Mouse (Mus musculus) urinary bladder, adult 18-20 months (tissue): ENCODE data around the gene Hps1.

ENCODE experiments used
- DNase-seq, 2 experiments: peaks; one replicate each; pipeline ENCODE4 v3.0.0; 2022; ENCODE audit warnings: low spot score in 2 of 2, mixed read lengths in 2 of 2

Gene Hps1

DNA sequence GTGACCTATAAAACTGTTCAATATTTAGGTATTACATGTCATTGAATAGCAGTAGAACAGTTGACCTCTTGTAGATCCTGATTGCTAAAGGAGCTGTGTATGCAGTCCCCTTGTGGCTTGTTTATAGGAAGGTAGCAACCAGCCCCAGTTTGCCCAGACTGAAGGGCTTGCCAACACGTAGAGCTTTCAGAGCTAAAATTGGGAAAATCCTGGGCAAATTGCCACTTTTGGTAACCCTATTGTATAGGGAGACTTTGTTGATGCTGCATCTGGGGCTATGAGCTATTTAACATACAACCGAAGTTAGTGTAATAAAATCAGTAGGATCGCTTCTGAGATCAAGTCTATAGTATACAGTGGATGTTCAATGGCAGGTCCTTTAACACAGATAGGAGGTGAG is 61.7 kb downstream of the Hps1 start:
- DNase-seq: no peak

DNA sequence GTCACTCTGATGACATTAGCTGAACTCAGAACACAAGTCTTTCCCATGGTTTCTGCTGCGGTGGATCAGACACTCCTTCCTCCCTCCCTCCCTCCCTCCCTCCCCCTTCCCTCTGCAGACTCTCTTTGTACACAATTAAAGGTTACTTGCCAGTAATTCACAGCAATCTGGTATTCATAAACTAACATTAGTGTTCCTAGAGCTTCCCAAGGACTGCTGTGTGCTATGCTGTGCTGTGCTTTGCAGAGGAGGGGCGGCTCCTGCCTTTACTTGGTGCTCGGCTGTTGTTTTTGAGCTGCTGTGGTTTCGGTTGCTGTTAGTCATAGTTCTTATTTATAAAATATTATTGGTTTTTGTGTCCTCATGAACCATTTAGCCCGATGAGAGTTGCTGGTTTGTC is 62.1 kb downstream of the Hps1 start:
- DNase-seq: no peak

DNA sequence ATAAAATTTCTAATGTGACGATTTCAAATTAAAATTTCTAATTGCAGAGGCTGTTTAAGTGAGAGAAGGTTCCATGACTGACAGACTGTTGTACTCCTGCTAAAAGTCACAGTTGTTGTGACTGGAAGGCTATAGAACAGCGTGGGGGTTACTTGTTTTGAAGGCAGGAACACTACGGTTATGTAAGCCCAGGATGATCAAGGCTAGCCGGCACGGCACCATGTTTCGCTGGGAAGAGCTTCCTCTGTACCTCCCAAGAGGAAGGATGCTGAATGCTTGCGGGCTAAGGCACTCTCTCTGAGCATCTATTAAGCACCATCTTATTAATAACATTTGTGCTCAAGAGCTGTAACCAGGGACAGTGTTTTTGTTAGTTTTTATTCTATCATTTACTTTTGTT is 63.3 kb downstream of the Hps1 start:
- no peak for DNase-seq

DNA sequence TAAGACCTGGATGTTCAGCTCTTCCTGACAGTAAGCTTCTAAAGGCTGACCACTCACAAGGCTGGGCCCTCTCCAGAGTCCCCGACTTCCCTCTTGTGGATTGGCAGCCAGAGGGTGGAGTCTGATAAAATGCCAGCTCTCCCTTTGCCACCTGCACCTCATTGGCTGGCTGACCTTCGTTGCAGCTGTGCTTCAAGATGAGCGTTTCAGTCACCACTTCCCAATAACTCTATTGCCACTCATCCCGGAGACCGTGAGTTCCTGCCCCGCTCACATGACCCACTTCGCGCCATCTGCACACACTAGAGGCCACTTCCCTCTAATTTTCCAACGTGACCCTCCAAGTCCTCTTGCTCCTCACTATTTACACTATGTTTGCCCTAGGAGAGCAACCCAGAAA is 66.0 kb downstream of the Hps1 start:
- DNase-seq: no peak
